Mouse (Mus musculus) embryo, embryonic 9.5 days (tissue): ENCODE measurements at regions not wholly inside any gene's neighbourhood (a gene's known extent, or its start where the extent isn't known, plus 50 kb on each side); places are given as distances from the start of the nearest gene placed in this dataset.

Experiments
- DNase-seq: peaks from one replicate; pipeline ENCODE4 v3.0.0-alpha.2; 2017; ENCODE audit errors: extremely low spot score

DNA sequence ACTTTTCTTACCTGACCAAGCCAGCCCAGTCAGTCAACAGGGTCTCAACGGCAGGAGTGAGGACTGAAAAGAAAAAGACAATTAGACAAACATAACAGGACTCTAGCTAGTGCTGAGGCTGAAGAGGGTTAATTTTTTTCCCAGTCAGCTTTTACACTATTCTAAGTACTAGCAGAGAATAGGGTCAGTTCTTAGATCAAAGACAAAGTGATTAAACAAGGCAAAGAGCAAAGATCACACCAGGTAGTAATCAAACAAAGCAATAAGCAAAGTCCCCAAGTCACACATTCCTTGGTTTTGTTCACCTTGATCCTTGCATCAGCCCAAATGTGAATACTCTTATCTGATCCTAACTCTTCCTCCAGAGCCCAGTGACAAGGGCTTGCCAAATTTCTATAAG lies 267.8 kb upstream of the Tsc22d2 start:
- DNase-seq = no peak

DNA sequence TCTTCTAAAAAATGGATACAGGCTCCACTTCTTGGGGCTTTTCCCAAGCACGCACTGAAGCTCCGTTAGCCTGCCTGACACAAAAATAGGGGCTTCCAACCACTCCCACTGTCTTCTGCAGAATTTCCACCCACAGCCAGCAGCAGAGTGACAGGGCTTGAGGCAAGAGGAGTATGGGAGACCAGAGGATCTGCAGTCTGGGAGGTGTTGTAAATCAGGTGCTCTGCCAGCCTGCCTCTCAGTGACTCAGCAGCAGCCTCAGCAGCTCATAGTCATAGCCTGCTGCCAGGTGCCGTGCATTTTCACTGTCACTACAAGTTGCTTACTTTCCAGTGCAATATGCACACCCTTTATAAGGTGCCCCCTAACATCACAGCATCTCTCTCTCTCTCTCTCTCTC lies 261.4 kb upstream of the Tsc22d2 start:
- no peak for DNase-seq

DNA sequence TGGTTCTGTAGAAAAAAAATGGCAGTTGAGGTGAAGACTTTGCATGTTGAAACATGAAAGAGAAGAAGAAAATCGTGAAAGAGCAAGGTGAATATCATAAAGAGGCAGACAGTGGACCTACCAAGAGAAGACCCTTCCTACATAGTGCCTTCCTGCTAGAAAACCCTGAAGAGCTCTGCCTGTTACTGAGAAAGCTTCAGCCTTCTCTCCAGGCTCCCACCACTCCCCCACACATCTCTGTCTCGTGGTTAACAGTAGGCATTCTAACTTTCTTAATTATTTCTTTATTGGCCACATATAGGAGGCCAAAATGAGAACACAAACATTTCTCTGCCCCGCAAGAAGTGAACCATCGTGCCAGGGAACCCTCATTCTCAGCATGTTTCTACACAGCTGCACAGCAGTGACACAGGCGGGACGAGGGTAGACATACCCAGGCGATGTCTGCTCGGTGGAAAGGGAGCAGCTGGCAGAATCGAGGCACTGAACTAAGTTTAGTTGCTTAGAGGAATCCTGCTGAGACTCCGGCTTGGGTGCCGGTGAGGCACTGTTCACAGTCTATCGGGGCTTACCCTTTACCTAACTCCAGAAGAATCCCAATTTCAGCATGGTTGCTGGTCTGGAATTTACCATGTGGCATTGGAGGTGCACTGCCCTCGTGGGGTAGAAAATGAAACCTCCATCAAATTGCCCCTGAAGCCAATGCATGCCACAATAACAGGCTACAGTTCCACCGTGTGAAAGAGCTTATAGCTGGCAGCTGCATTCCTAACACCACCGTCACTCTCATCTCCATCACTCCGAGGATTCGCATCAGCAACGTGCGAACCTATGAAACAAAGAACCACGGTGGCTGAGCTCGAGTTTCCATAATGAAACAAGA lies 260.4 kb upstream of the Tsc22d2 start:
- DNase-seq = no peak

DNA sequence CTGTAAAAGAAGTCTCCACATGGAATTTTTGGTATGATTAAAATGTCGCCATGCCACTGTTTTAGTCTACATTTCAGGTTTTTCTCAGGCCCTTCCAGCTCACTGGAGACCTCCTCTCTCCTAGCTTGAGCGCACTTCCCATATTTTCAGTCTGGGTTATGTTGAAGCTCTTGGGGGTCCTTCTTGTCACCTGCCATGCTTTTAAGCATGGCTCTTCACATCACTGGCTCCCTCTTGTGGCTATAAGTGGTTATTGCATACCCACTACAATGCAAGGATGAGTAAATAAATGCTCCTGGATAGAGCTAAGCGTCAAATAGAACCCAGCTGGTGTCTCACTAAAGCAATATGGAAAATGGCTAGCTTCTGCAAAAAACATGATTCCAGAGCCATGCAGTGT lies 255.1 kb upstream of the Tsc22d2 start:
- DNase-seq = peak; percentile 50

DNA sequence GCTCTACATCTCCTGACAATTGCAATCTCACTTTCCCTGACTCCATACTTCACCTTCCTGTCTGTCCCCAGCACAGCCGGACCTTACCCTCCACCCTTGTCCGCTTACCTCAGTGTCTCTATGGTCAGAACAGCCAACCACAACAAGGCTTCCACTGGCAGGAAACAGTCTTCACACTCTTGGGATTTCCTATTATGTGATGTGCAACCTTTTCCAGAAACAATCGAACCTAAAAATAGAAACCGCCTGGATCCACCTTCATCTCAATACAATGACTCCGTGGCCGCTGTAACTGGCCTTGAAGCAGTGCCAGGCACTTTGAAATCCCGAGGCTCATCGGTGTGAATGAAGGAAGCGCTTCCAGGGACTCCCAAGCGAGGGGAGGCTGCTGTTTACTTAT lies 252.3 kb upstream of the Tsc22d2 start:
- no peak for DNase-seq

DNA sequence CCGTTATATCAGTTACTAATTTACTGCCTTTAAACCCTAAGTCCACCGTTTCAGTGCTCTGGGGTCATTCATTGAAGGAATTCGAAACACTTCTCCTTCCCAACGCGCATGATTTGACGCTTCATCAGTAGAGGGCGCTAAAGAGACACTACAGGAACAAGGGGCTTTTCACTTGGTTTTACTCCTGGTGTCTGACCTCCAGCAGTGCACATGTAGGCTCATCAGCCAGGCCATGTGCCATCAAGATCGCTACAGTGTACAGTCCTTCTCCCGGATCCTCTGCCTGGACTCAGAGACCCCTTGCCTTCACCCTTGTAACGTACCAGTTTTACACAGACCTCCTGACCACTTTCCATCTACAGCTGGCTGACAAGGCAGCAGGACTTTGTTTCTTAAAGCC lies 250.7 kb upstream of the Tsc22d2 start:
- peak; percentile 85 for DNase-seq

DNA sequence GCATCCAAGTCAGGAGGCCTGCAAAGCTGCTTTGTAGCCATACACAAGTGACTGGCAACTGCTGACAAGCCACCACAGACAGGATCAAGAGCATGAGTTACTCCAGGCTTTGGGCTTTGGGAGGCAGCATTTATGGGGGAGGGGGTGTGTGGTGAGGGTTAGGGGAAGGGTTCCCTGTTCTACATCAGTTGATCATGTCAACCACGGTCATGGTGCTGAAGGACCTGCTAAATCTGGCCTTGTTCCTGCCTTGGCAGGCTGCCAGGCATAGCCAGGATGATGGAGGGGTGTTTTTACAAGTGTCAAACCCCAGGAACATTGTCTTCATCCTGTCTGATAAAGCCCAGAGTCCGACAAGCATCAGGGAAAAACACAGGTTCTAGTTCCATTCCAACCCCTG lies 247.9 kb upstream of the Tsc22d2 start:
- no peak for DNase-seq

DNA sequence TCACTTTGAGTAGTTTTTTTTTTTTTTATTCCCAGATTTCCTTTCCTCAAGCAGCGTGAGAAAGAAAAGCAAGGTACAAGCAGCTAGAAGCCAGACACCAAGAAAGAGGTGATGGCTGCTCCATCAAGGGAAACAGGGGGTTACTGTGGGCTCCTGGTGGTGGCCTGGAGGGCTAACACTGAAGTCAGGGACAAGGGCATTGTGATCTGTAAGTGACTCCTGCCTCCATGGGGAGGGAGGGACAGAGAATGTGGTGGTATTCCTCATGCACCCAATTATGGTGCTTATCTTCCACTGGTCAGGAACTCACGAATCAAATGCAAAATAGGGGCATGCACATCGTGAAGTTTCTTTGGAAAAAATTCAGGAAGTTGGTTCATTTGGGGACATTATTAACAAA lies 247.4 kb upstream of the Tsc22d2 start:
- DNase-seq = no peak

DNA sequence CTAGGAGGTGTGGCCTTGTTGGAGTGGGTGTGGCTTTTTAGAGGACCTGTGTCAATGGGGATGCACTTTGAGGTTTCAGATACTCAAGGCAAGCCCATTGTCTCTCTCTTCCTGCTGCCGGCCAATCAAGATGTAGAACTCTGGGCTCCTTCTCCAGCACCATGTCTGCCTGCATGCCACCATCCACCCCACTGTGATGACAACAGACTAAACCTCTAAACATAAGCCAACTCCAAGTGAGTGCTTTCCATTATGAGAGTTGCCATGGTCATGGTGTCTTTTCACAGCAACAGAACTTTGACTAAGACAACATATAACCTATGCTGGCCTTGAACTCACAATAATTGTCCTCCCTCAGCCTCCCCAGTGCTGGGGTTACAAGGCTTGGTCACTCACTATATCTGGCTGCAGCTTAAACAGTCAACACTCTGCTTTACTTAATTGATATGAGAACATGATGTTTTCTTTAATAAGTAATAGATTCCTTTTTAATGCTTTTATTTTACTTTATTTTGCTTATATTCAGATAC lies 246.7 kb upstream of the Tsc22d2 start:
- no peak for DNase-seq

DNA sequence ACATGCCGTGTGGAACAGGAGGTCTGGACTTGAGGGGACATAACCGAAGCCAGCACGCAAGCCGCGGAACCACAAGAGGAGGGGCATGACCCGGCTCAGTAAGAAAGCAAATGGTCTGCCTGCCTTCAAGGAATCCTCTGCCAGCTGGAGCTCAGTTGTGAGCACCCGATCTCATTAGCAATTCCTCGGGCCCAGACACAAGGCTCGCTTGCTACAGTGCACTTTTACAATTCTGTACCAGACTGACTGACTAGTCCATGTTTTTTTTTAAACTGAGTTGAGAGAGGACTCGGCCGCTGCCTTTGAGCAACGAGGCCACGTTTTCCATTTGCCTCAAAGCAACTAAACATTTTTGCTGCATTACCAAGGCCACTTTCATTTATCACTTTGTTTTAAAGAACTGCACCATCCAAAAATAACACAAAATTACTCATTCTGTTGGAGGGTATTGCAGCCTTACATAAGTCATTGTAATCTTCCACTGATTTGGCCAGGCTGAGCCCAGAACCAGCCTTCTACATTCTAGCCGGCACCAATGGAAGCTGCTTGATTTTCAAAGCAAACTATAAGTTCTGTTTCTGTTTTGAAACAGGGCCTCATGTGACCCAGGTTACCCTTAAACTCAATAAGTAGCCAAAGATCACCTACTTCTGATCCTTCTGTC lies 245.9 kb upstream of the Tsc22d2 start:
- DNase-seq = no peak

DNA sequence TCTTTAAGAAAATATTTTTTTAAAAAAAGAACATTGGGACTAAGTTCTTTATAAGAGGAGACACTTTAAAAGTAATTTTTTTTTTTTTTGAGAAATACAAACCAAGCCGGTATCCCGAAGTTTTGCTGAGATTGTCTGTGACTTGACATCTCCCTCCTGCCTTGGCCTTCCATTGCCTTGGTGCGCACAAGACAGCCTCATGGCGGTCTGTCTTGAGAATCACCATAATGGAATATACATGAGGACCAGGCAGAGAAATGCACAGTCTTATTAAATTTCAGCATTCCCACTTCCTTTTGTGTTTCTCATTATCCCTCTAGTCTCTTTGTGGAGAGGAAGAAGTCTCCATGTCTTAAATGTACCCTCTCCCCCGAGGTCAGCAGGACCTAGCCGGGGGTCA lies 244.7 kb upstream of the Tsc22d2 start:
- DNase-seq = no peak

DNA sequence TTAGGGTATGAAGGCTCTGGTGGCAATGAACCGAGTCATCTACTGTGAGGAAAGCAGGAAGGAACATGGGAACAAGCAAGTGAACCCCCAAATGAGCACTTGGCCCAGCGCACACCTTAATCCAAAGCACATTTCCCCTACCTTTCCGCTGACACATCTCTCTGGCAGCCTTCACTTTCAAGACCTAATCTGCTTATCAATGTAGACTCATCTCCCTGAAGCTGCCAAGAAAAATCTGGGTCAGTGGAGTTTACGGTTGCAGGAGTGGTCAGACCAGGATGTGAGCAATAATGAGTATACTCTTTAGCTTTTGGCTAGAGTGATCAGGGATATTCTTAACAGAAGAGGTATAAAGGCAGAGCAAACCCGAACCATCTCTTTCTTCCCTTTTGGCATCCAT lies 242.4 kb upstream of the Tsc22d2 start:
- no peak for DNase-seq

DNA sequence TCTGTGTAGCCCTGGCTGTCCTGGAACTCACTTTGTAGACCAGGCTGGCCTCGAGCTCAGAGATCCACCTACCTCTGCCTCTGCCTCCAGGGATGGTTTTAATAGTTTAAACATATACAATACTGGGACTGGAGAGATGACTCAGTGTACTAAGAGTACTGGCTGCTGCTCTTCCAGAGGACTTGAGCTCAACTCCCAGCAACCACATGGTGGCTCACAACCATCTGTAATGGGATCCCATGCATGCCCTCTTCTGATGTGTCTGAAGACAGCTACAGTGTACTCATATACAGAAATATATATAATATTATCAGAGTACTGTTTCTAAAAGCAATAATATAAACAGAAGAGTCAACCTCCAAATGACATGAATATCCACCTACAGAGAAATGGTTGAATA lies 240.7 kb upstream of the Tsc22d2 start:
- DNase-seq = no peak

DNA sequence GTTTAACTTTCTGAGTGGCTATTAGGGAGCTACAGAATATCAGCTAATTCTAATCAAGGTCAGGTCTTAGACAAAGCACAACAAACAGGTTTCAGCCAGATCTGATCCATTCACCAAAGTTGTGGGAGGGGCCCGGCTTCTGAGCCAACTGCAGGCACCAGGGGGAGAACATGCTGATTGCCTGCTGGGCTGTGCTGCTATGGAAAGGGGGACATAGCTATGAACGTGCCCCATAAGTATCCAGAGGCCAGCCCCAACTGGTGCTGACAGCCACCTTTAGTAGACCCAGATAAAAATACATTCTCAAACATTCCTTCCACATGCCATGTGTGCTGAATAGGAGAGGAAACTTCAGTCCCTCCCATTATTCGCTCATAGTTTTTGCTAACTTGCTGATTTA lies 232.8 kb upstream of the Tsc22d2 start:
- DNase-seq = no peak

DNA sequence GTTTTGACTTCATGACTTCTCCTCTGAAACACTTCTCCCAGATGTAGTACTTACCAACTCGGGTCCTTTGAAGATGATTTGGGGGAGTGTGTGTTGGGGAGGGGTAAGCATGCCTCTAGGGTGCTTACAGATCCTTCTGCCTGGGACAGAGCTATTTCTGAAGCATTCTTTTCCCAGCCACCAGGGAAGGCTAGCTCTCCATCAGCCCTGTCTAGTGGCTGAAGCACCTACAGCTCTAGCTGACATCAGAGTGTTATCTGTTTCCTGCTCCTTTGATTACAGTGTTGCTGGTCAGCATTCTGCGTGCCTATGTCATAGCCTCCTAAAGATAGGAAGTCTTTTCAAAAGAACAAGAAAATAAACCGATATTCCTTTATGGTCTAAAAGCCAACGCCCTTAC lies 232.2 kb upstream of the Tsc22d2 start:
- DNase-seq = no peak

DNA sequence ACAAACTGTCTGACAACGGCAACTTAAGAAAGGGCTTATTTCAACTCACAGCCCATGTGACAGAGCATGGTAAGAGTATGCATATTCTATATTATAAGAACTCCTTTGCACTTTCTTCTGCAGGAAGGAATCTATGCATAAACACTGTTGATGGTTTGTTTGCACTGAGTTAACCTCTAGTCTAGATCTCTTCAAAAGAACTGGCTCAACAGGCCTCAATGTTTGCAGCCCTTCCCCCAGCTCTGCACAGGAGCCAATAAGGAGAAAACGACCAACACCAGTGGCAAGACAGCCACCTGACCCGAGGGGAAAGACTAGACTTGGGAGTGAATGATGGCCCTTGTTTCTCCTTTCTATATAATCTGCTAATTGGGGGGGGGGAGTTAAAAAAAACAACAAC lies 231.2 kb upstream of the Tsc22d2 start:
- no peak for DNase-seq

DNA sequence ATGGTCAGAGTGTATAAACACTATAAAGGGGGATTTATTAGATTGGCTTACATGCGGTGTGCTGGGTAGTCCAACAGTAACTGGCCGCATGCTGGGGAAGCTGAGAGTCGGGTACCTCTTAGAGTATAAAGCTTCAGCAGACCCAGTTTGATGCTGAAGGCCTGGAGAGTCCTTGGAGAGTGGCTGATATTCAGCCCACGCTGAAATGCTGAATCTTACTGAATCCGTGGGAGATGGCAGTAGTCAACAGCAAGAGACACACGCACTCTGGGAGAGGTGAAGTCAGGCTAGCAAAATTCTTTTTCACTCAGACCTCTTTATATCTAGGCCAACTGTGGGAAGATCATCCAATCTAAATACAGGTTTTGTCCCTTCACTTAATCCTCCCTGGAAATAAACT lies 214.1 kb upstream of the Tsc22d2 start:
- no peak for DNase-seq

DNA sequence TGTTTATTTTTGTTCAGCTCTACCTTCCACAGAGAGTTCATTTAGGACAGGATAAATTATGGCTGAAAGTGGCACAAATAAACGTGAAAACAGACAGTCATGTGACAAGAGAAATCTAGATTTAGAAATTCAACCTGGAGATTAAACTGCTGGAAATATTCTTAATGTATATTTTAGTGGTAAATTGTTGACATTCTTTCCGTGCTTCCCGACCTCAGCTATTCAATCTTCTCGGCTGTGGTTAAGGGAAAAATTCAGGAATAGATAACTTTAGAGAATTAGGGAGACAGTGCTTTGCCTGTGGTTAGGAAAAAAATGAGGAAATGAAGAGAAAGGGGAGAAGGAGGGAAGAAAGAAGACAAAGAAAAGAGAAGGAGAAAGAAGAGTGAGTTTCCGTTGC lies 211.7 kb upstream of the Tsc22d2 start:
- DNase-seq = no peak

DNA sequence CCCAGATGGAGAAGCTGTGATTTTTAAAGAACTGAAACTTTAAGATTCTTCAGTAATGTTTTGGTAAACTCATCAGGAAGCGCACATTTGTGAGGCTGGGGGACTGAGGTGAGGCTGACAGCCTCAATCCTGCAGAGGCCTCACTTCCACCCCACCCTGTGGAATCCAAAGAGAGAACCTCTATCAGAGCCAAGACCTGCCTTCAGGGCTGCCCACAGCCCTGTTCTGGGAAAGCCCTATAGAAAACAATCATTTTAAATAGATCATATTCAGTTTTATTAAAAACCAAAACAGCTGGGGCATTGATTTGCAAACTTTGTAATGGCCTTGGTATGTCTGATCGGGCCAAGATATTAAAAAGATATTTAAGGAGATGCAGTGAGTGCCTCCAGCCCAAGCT lies 210.7 kb upstream of the Tsc22d2 start:
- no peak for DNase-seq

DNA sequence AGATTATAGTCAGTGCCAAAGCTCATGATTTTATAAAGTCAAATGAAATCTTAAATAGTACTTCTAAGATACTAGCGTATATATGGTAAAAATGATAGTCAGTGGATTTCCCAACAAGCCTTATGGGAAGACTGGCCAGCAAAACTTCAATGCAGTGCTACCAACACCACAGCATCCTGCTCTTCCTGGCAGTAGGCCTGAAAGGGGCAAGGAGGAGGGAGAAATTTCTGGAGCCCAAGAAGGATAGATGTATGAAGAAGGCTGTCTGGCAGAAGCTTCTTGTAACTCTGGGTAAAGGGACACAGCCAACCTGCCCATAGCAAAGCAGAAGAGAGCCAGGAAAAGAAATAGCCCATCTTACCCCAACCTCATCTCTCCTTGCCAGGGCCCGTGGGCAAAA lies 209.0 kb upstream of the Tsc22d2 start:
- DNase-seq = no peak

DNA sequence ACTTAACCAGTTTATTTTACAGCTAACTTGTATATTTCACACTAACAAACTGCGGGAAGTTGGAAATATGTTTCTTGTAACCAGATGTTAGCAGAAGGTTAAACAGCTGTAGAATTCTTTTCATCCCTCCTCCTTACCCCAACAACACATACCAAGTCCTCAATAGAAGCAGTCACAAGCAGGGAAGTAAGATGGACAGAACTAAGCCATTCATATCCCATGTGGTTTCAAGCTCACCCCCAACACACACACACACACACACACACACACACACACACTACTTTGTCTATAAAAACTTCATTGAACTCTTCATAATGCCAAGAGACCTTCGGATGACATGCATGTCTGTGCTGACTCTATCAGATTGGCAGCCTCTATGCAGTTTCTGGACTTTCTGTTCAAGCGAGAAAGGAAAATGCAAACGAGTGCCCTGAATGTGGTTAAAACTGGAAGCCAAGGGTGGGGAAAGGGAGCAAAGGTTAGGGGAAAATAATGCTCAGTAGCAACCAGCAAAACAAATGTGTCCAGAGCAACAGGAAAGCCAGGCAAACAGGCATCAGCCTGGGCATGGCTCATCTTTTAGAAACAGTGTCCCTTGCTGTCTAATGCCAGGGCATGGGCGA lies 207.6 kb upstream of the Tsc22d2 start:
- DNase-seq = no peak

DNA sequence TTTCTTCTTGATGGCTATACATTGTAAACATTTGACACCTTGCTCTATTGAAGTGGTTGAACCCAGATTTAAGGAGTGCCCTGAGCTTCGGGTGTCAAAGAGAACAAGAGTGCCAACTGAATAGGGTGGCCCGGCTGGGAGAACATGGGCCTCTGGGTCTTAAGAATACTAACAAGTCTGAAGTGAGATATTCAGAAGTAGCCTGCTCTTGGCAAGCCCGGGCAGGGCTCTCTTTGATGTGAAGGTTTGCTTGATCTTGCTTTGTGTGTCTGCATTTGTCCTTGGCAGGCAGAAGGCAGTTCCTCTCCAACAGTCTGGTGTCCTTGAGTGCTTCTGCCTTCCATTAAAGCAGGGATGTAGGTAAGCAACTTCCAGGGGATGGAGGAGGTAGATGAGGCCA lies 203.5 kb upstream of the Tsc22d2 start:
- DNase-seq = no peak

DNA sequence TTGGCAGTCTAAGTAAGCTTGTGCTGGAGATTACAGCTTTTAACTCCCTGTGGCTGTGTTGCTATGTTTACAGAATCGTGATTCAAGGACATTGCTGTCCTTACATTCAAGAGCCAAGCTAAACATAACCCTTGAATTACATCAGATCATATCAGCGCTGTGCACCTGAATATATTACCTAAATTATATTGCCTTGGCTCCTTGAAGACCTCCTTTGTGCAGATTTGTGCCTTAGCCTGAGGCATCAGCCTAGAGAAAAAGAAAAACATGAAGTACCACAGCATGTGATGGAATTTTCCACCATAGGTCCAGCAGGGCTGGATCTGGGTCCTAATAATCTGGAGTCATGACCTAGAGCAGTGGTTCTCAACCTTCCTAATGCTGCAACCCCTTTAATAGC lies 189.8 kb upstream of the Tsc22d2 start:
- DNase-seq = no peak
